Mouse (Mus musculus): ENCODE data around the gene 6030468B19Rik. TPM values are rescaled to one million over a fixed set of nuclear protein-coding genes. Genes with fewer than 3 reads are reported as not detected.
A peak's percentile ranks its signal among the peaks of the same experiment; 100 is the strongest.

6030468B19Rik gene
- total and polyA plus RNA-seq, 2 experiments from 2014 or later = not detected

DNA sequence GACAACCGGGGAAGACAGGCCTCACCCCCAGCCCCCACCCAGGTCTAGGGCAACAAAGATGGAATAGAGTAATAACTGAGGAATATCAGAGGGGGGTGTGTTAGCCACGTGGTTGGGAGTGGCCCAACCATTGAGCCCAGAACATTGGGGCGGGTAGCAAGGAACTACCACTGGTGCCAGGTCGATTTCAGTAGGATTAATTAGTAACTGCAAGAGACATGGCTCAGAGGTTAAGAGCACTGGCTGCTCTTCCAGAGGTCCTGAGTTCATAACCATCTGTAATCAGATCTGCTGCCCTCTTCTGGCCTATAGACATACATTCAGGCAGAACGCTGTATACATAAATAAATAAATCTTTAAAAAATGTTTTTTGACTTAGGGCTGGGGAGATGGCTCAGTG lies 49.2 kb downstream of the 6030468B19Rik start:
- TF ChIP-seq CTCF (IDR thresholded peaks at IDR 0.05; ENCODE audit: low read depth) = peak; percentile 33; the same call in 1 of the 2 replicates
- ATAC-seq (no peak), DNase-seq (ENCODE audit: low spot score) (no peak)
- 55% methylated on average over 5 of the region's 5 CpGs for WGBS
- Histone ChIP-seq H3K4me3 (ENCODE audit: low read length) (no peak overlapping the region), H3K27me3 (ENCODE audit: insufficient read depth, low read length) (no peaks in the 10 kb centered on the region), H3K4me1 (ENCODE audit: insufficient read depth, low read length) (peaks cover 17% of the 10 kb centered on the region; the same call in 1 of the 2 replicates), H3K36me3 (ENCODE audit: insufficient read depth, low read length) (no peaks in the 10 kb centered on the region), H3K27ac (no peak overlapping the region), H3K9me3 (ENCODE audit: low read length) (no peaks in the 10 kb centered on the region), H3K9ac (replicated peaks; ENCODE audit: low read length) (no peak overlapping the region), H3K4me2 (ENCODE audit: low read depth, low read length) (no peak overlapping the region)

DNA sequence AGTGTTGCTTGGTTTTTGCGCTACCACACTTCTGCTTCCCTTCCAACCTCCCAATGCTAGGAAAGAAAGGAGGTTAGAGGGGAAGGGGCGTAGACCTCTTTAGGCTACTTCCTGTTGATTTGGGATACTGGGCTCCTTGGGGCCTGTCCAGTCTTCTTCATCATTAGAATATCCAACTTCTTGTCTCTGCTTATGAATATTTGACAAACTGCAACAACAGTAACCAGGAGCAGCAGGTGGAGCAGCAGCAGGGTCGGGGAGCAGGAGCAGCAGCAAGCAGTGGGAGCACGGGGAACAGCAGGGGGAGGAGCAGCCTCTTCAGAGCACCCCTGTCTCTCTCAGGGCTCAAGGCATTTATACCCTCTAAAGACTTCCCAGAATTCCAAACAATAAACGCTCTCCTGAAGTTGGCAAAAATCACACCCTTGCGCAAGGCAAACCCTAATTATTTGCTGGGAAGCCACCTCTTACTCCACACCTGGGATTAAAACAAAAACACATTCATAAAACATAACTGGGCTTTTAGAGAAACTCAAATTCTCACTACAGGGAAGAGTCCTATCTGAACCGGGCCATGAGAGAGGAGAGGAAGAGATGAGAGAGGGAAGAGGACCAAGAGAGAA lies 50.2 kb downstream of the 6030468B19Rik start:
- Histone ChIP-seq H3K9me3 (ENCODE audit: low read length) (no peaks in the 10 kb centered on the region), H3K36me3 (ENCODE audit: insufficient read depth, low read length) (no peaks in the 10 kb centered on the region), H3K4me3 (ENCODE audit: low read length) (no peak overlapping the region), H3K4me2 (ENCODE audit: low read depth, low read length) (peak overlapping the region; percentile 90), H3K9ac (replicated peaks; ENCODE audit: low read length) (no peak overlapping the region; the same call in 1 of the 2 replicates), H3K27ac (peak overlapping the region; percentile 98), H3K4me1 (ENCODE audit: insufficient read depth, low read length) (peaks cover 17% of the 10 kb centered on the region; the same call in 1 of the 2 replicates), H3K27me3 (ENCODE audit: insufficient read depth, low read length) (no peaks in the 10 kb centered on the region)
- no peak for DNase-seq (ENCODE audit: low spot score)
- WGBS = 76% methylated on average over 7 of the region's 7 CpGs
- ATAC-seq = no peak
- TF ChIP-seq CTCF (IDR thresholded peaks at IDR 0.05; ENCODE audit: low read depth) = no peak

DNA sequence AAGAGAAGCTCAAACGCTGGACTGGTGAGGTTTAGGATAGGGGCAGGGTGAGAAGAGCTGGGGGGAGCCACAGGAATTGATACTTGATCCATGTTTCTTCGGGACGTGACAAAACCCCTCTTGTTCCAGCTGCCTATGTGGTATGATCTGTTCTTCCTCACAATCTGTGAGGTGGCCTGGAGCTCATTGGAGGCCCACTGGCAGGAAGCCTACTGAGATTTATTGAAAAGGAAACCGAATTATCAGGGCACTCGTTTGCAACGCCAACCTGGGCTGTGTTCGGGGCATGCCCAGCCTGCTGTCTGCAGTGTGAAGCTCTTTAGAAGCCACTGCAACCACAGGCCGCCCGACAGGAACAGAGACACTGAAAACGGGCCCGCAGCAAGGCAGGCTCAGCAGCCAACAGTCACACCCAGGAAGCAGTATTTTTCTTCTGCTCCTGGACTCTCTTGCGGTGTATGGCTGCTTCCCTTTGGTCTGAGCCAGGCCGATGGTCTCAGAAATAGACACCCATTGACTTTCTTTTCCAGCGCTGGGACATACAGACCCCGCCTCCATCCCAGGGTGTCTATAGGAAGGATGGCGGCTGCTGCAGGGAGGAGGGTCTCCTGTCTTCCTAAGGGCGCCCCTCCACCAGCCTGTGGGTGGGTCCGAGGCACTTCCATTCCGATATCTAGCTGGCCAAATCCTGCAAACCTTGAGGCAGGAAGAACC lies 51.0 kb downstream of the 6030468B19Rik start:
- H3K4me2 ChIP-seq (ENCODE audit: low read depth, low read length) = peak overlapping the region; percentile 90
- H3K4me1 ChIP-seq (ENCODE audit: insufficient read depth, low read length) = peaks cover 17% of the 10 kb centered on the region; the same call in 1 of the 2 replicates
- WGBS = 7% methylated on average over 19 of the region's 19 CpGs
- no peaks in the 10 kb centered on the region for H3K9me3 ChIP-seq (ENCODE audit: low read length)
- no peak for DNase-seq (ENCODE audit: low spot score)
- H3K36me3 ChIP-seq (ENCODE audit: insufficient read depth, low read length) = no peaks in the 10 kb centered on the region
- ATAC-seq = peak; percentile 87
- H3K27me3 ChIP-seq (ENCODE audit: insufficient read depth, low read length) = no peaks in the 10 kb centered on the region
- H3K27ac ChIP-seq = peak overlapping the region; percentile 98
- no peak for TF ChIP-seq CTCF (IDR thresholded peaks at IDR 0.05; ENCODE audit: low read depth)
- peak overlapping the region; percentile 84 for H3K9ac ChIP-seq (replicated peaks; ENCODE audit: low read length)
- peak overlapping the region; percentile 60 for H3K4me3 ChIP-seq (ENCODE audit: low read length)

GRCm38 (mm10) chr11:117848985-117849671 lies 51.7 kb downstream of the 6030468B19Rik start, which contains the start of gene Birc5:
Gene Birc5 (plus strand): TSS chr11:117849251.
- no peaks in the 10 kb centered on the region for H3K27me3 ChIP-seq (ENCODE audit: insufficient read depth, low read length)
- peak within 1 kb of the TSS; percentile 98 for H3K27ac ChIP-seq
- peak within 1 kb of the TSS; percentile 90 for H3K4me2 ChIP-seq (ENCODE audit: low read depth, low read length)
- peak within 1 kb of the TSS; percentile 60 for H3K4me3 ChIP-seq (ENCODE audit: low read length)
- H3K9me3 ChIP-seq (ENCODE audit: low read length) = no peaks in the 10 kb centered on the region
- TF ChIP-seq CTCF (IDR thresholded peaks at IDR 0.05; ENCODE audit: low read depth) = no peak
- peaks cover 17% of the 10 kb centered on the region; the same call in 1 of the 2 replicates for H3K4me1 ChIP-seq (ENCODE audit: insufficient read depth, low read length)
- no peaks in the 10 kb centered on the region for H3K36me3 ChIP-seq (ENCODE audit: insufficient read depth, low read length)
- ATAC-seq (peak; percentile 97), DNase-seq (ENCODE audit: low spot score) (peak; percentile 98)
- H3K9ac ChIP-seq (replicated peaks; ENCODE audit: low read length) = peak within 1 kb of the TSS; percentile 84
- under 1% methylated on average over 51 of the region's 51 CpGs for WGBS

DNA sequence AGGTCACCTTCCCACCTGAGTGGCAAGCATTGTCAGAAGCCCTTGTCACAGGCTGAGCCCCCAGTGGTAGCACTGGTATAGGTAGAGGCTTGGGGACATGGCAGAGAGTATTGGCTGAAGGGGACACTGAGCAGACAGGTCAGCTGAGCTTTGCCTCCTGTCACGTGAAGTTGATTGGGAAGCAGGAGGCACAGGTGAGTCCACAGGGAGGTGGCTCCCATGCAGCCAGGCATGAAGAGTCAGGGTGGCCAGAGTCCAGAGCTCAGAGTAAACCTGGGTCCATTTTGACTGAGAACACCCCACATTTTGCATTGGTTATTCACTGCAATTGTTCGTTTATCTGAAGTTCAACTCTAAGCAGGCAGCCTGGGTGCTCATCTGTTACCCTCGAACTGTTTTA lies 55.4 kb downstream of the 6030468B19Rik start:
- Histone ChIP-seq H3K4me3 (ENCODE audit: low read length) (no peak overlapping the region), H3K4me1 (ENCODE audit: insufficient read depth, low read length) (peaks cover 15% of the 10 kb centered on the region; the same call in 1 of the 2 replicates), H3K27me3 (ENCODE audit: insufficient read depth, low read length) (no peaks in the 10 kb centered on the region), H3K36me3 (ENCODE audit: insufficient read depth, low read length) (peaks cover 2% of the 10 kb centered on the region; the same call in 1 of the 2 replicates), H3K27ac (no peak overlapping the region), H3K9ac (replicated peaks; ENCODE audit: low read length) (no peak overlapping the region), H3K4me2 (ENCODE audit: low read depth, low read length) (no peak overlapping the region), H3K9me3 (ENCODE audit: low read length) (no peaks in the 10 kb centered on the region)
- TF ChIP-seq CTCF (IDR thresholded peaks at IDR 0.05; ENCODE audit: low read depth) = no peak
- 93% methylated on average over 3 of the region's 3 CpGs for WGBS
- ATAC-seq (no peak), DNase-seq (ENCODE audit: low spot score) (no peak)

- Histone ChIP-seq H3K4me2 (ENCODE audit: low read depth, low read length) (no peak overlapping the region), H3K9me3 (ENCODE audit: low read length) (no peaks in the 10 kb centered on the region), H3K27me3 (ENCODE audit: insufficient read depth, low read length) (no peaks in the 10 kb centered on the region), H3K9ac (replicated peaks; ENCODE audit: low read length) (no peak overlapping the region), H3K27ac (no peak overlapping the region), H3K4me3 (ENCODE audit: low read length) (no peak overlapping the region), H3K36me3 (ENCODE audit: insufficient read depth, low read length) (peaks cover 2% of the 10 kb centered on the region; the same call in 1 of the 2 replicates), H3K4me1 (ENCODE audit: insufficient read depth, low read length) (0 out of 2 replicates have a peak, but pooled peaks cover 9% of the 10 kb centered on the region)
- WGBS = 95% methylated on average over 9 of the region's 9 CpGs
- TF ChIP-seq CTCF (IDR thresholded peaks at IDR 0.05; ENCODE audit: low read depth) = no peak
- ATAC-seq = no peak
- no peak for DNase-seq (ENCODE audit: low spot score)
Observed at GRCm38 (mm10) chr11:117854241-117854640, 56.8 kb downstream of the 6030468B19Rik start.

All from hindbrain, postnatal 0 days (tissue).